ENCODE assay signal across 9 mouse cellular contexts in the genomic region with DNA sequence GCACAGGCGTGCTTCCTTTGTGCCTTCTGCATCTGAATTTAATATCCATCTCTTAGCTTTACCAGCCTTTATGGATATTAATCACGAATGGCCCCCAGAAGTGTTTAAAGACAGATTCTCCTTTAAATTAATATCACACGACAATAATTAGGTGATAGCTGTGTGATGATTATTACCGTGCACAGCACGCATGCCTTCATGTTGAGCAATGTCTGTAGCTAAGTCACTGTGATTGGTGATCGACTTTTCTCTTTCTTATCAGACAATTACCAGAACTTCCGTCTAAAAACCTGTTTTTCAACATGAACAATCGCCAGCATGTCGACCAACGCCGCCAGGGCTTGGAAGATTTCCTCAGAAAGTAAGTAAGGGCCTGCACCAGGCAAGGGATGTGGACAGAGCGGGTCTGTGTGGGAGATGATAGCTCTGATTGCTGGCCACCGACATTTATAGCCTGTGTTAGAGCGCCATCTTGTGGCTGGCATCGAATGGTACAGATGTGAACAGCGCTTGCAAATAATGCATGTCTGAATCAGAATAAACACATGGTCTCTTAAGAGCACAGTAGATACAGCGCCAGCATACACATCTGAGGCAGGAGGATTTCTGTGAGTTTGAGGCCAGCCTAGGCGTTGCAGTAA. TPM values are rescaled to one million over a fixed set of nuclear protein-coding genes. Genes with fewer than 3 reads are reported as not detected.
DNase-seq lines count a peak whose midpoint lies in the region; ATAC-seq and TF ChIP-seq lines count a peak whose summit lies in the region.
"Had no signal": no experiment of that assay in that cellular context is flagged by ENCODE, and none has a peak within 500 bp of the region (broad histone marks: within the 10 kb centered on the region; RNA-seq: fewer than 3 reads in every experiment).

No protein-coding gene starts in this region.

- peak; percentile 89 for TF ChIP-seq CTCF in brain, embryonic 14.5 days (IDR thresholded peaks at IDR 0.05; ENCODE audit: borderline replicate concordance, extremely low read depth, insufficient read depth, insufficient read length)
- peak; percentile 93 for TF ChIP-seq CTCF in kidney, postnatal 0 days (IDR thresholded peaks at IDR 0.05; ENCODE audit: low read depth)
- peak; percentile 84 for TF ChIP-seq CTCF in liver, adult 2 months (IDR thresholded peaks at IDR 0.05; ENCODE audit: low read depth, low read length)

- H3K27me3 ChIP-seq in heart, embryonic 13.5 days (replicated peaks), result no peaks in the 10 kb centered on the region
- no peaks in the 10 kb centered on the region for H3K27me3 ChIP-seq in kidney, postnatal 0 days (ENCODE audit: insufficient read depth, low read length)
- H3K27me3 ChIP-seq in liver, adult 2 months (ENCODE audit: control insufficient read depth, insufficient read depth, low read length), result no peaks in the 10 kb centered on the region
- no peaks in the 10 kb centered on the region for H3K27me3 ChIP-seq in splenic B cell, adult 2 months (ENCODE audit: control insufficient read depth, insufficient read depth, low read length, poor library complexity, severe bottlenecking)

- ATAC-seq in erythroblast, adult 5-6 weeks (replicated peaks; ENCODE audit: low FRiP score, poor library complexity, severe bottlenecking), result peak; percentile 63
- ATAC-seq in heart, embryonic 13.5 days (ENCODE audit: extremely low read depth, insufficient number of reproducible peaks, low FRiP score, low TSS enrichment), result 0 out of 2 replicates have a peak, but pooled peaks have one; percentile 5
- ATAC-seq in kidney, postnatal 0 days (replicated peaks; ENCODE audit: low FRiP score, low read depth), result peak; percentile 88

- 25% methylated on average over 18 of the region's 18 CpGs for WGBS in heart, embryonic 13.5 days
- WGBS in kidney, postnatal 0 days, result 29% methylated on average over 18 of the region's 18 CpGs
- WGBS in liver, adult 2 months, result 29% methylated on average over 18 of the region's 18 CpGs

- H3K4me3 ChIP-seq in heart, embryonic 13.5 days, result no peak overlapping the region
- no peak overlapping the region for H3K4me3 ChIP-seq in kidney, postnatal 0 days (replicated peaks; ENCODE audit: low read depth, low read length)
- H3K4me3 ChIP-seq in liver, adult 2 months (ENCODE audit: insufficient read depth, low read depth, low read length), result no peak overlapping the region
- H3K4me3 ChIP-seq: erythroblast, embryonic 14.5 days had no signal

- H3K79me2 ChIP-seq in liver, adult 2 months (ENCODE audit: control insufficient read depth, insufficient read depth, low read length), result no peaks in the 10 kb centered on the region

- no peaks in the 10 kb centered on the region for H3K4me1 ChIP-seq in heart, embryonic 13.5 days
- H3K4me1 ChIP-seq in kidney, postnatal 0 days (replicated peaks; ENCODE audit: insufficient read depth, low read length), result no peaks in the 10 kb centered on the region
- H3K4me1 ChIP-seq in liver, adult 2 months (ENCODE audit: control insufficient read depth, insufficient read depth, low read length), result peaks cover 10% of the 10 kb centered on the region

- H3K4me2 ChIP-seq in heart, embryonic 13.5 days, result peak overlapping the region; percentile 20; the same call in 1 of the 2 replicates
- no peak overlapping the region for H3K4me2 ChIP-seq in kidney, postnatal 0 days (ENCODE audit: low read length)

- H3K27ac ChIP-seq in heart, embryonic 13.5 days (replicated peaks), result no peak overlapping the region
- H3K27ac ChIP-seq in kidney, postnatal 0 days, result no peak overlapping the region
- no peak overlapping the region for H3K27ac ChIP-seq in liver, adult 2 months (replicated peaks; ENCODE audit: insufficient read depth, low read depth, low read length)

- H3K36me3 ChIP-seq in heart, embryonic 13.5 days, result peaks cover 24% of the 10 kb centered on the region; the same call in 1 of the 2 replicates
- no peaks in the 10 kb centered on the region for H3K36me3 ChIP-seq in kidney, postnatal 0 days (ENCODE audit: insufficient read depth, low read length)
- peaks cover 22% of the 10 kb centered on the region for H3K36me3 ChIP-seq in liver, adult 2 months (ENCODE audit: control insufficient read depth, insufficient read depth, low read length)
- peaks cover 3% of the 10 kb centered on the region for H3K36me3 ChIP-seq in splenic B cell, adult 2 months (ENCODE audit: control insufficient read depth, insufficient read depth, low read length, poor library complexity, severe bottlenecking)

- no peak for TF ChIP-seq POLR2A in brain, embryonic 14.5 days (IDR thresholded peaks at IDR 0.05; ENCODE audit: borderline replicate concordance, extremely low read depth, insufficient read depth, insufficient read length, poor library complexity, severe bottlenecking)
- TF ChIP-seq POLR2A in liver, adult 2 months (IDR thresholded peaks at IDR 0.05; ENCODE audit: extremely low read depth, insufficient read depth, low read length), result no peak

- no peak overlapping the region for H3K9ac ChIP-seq in heart, embryonic 13.5 days
- H3K9ac ChIP-seq in kidney, postnatal 0 days (ENCODE audit: low read depth, low read length), result no peak overlapping the region
- H3K9ac ChIP-seq in liver, adult 2 months (ENCODE audit: low read depth, low read length), result no peak overlapping the region

- peak; percentile 89 for DNase-seq in CD4-positive, CD25-positive, alpha-beta regulatory T cell, adult 2 months (ENCODE audit: low read depth, low spot score)
- peak; percentile 95 for DNase-seq in brain, embryonic 14.5 days (ENCODE audit: low read depth)
- DNase-seq in kidney, postnatal 0 days (ENCODE audit: low spot score), result peak; percentile 95
- peak; percentile 61 for DNase-seq in liver, adult 2 months (ENCODE audit: extremely low read depth, low read depth, low spot score)
- peak; percentile 67 to 77 for DNase-seq in natural killer cell, adult 2 months (ENCODE audit: low spot score in 2 of 2)
- peak; percentile 88 for DNase-seq in splenic B cell, adult 2 months (ENCODE audit: low read depth, low spot score)

- no peaks in the 10 kb centered on the region for H3K9me3 ChIP-seq in heart, embryonic 13.5 days
- H3K9me3 ChIP-seq in kidney, postnatal 0 days (replicated peaks; ENCODE audit: low read length), result no peaks in the 10 kb centered on the region

RNA-seq across cellular contexts. Expression of a gene that starts 56.5 kb away (rescaled TPM):
- polyA plus RNA-seq in brain, embryonic 14.5 days (2012; rRNA removed), result 16.5 and 23.0 TPM in 2 replicates
- 17.8 and 21.7 TPM in 2 replicates for total RNA-seq in erythroblast, adult 5-6 weeks (2015; ENCODE audit: low replicate concordance)
- 14.5 and 15.3 TPM in 2 replicates for total RNA-seq in erythroblast, adult 5-6 weeks (2017; ENCODE audit: low replicate concordance)
- polyA plus RNA-seq in heart, embryonic 13.5 days (2015; fragmentation: Nextera tagmentation; extraction: Ambion mirVana), result 16.5 and 16.6 TPM in 2 replicates
- polyA plus RNA-seq in kidney, postnatal 0 days (2015; fragmentation: Nextera tagmentation; extraction: Ambion mirVana), result 15.0 and 15.6 TPM in 2 replicates
- 22.0 and 33.7 TPM in 2 replicates for total RNA-seq in liver, adult 2 months (2014; rRNA removed)
- 3.7 and 4.2 TPM in 2 replicates for polyA plus RNA-seq in liver, adult 2 months (2012; rRNA removed)
- polyA plus RNA-seq: erythroblast, embryonic 14.5 days had no signal

Comparison
In these comparisons a context has a peak if more than half of its experiments do, and no peak if none do; other contexts are left out.
1. ATAC-seq: peak in every context shown above with its lines; median percentile 88 in kidney, postnatal 0 days; 63 in erythroblast, adult 5-6 weeks; 5 in heart, embryonic 13.5 days.